Mouse (Mus musculus) heart, postnatal 14 days (tissue): ENCODE measurements around the gene Dtx3. TPM values are rescaled to one million over a fixed set of nuclear protein-coding genes. Genes with fewer than 3 reads are reported as not detected.
"Not testable (repeated sequence)": the region's sequence is repeated elsewhere in the genome, so short reads cannot be mapped to it uniquely, and the experiment has no call there.

Experiments used
- DNase-seq, 2 experiments: peaks; one replicate each; pipeline ENCODE4 v3.0.0; 2021 to 2022
- intact Hi-C: fragments of 180-260 bp; cut with DNase I; formaldehyde crosslinking; loops from one replicate; pipeline ENCODE4 v1.15.1; 2025
- total RNA-seq, 2 experiments: library from RNA; stranded (reverse); gene quantifications; 2 replicates each; pipeline ENCODE4 v1.2.3; 2021

Dtx3 gene
- total RNA-seq, 2 experiments from 2014 or later = 36.1 to 43.4 TPM

GRCm38 (mm10) chr10:127171631-127172200 lies 23.8 kb downstream of the Dtx3 start:
- peak in 1 of 2 experiments; percentile 8 for DNase-seq
- intact Hi-C loops = no loop called here

- intact Hi-C loops = no loop called here
- peak; percentile 79 to 82 for DNase-seq
Observed at GRCm38 (mm10) chr10:127170837-127171272, 24.7 kb downstream of the Dtx3 start.

- intact Hi-C loops = no loop called here
- DNase-seq = peak in 1 of 2 experiments; percentile 37
Observed at GRCm38 (mm10) chr10:127170002-127170401, 25.5 kb downstream of the Dtx3 start.

- DNase-seq = no peak
- intact Hi-C loops = loop anchor here (5.0 kb wide), 1 partner anchor 40 kb away; no protein-coding TSS in a partner anchor
Observed at GRCm38 (mm10) chr10:127167614-127168192, 27.8 kb downstream of the Dtx3 start.

- DNase-seq = no peak
- intact Hi-C loops = loop anchor here (5.0 kb wide), 1 partner anchor 40 kb away; no protein-coding TSS in a partner anchor
Observed at GRCm38 (mm10) chr10:127166771-127167613, 28.5 kb downstream of the Dtx3 start.

GRCm38 (mm10) chr10:127166404-127166715 lies 29.2 kb downstream of the Dtx3 start:
- intact Hi-C loops = loop anchor here (5.0 kb wide), 1 partner anchor 39 kb away; no protein-coding TSS in a partner anchor

GRCm38 (mm10) chr10:127165654-127166403 lies 29.7 kb downstream of the Dtx3 start:
- intact Hi-C loops = loop anchor here (2.0 to 5.0 kb wide), 2 partner anchors 39 to 63 kb away; no protein-coding TSS in a partner anchor
- DNase-seq = peak; percentile 40 to 42

More at GRCm38 (mm10) chr10:127166404-127166715, 29.2 kb downstream of the Dtx3 start:
- no peak for DNase-seq

- intact Hi-C loops = loop anchor here (2.0 to 5.0 kb wide), 2 partner anchors 38 to 63 kb away; no protein-coding TSS in a partner anchor
- no peak for DNase-seq
Observed at GRCm38 (mm10) chr10:127165354-127165653, 30.2 kb downstream of the Dtx3 start.

- intact Hi-C loops = loop anchor here (2.0 to 5.0 kb wide), 2 partner anchors 37 to 64 kb away; no protein-coding TSS in a partner anchor
- peak; percentile 83 to 84 for DNase-seq
Observed at GRCm38 (mm10) chr10:127164631-127165353, 30.7 kb downstream of the Dtx3 start, which contains the start of gene B4galnt1. Gene B4galnt1 (plus strand): TSS chr10:127165225.

GRCm38 (mm10) chr10:127164190-127164589 lies 31.3 kb downstream of the Dtx3 start:
- intact Hi-C loops = loop anchor here (2.0 kb wide), 1 partner anchor 65 kb away; no protein-coding TSS in a partner anchor
- no peak for DNase-seq

- DNase-seq, intact Hi-C loops: not testable (repeated sequence)
Observed at GRCm38 (mm10) chr10:127162771-127163261, 32.7 kb downstream of the Dtx3 start.

GRCm38 (mm10) chr10:127160728-127161127 lies 34.8 kb downstream of the Dtx3 start:
- no peak for DNase-seq
- intact Hi-C loops = no loop called here

- DNase-seq = no peak
- intact Hi-C loops = no loop called here
Observed at GRCm38 (mm10) chr10:127160081-127160480, 35.4 kb downstream of the Dtx3 start.

- intact Hi-C loops = no loop called here
- no peak for DNase-seq
Observed at GRCm38 (mm10) chr10:127158471-127158870, 37.1 kb downstream of the Dtx3 start.

GRCm38 (mm10) chr10:127156511-127156910 lies 39.0 kb downstream of the Dtx3 start:
- no peak for DNase-seq
- intact Hi-C loops = no loop called here

- intact Hi-C loops = no loop called here
- no peak for DNase-seq
Observed at GRCm38 (mm10) chr10:127156089-127156488, 39.4 kb downstream of the Dtx3 start.

- DNase-seq = no peak
- intact Hi-C loops = no loop called here
Observed at GRCm38 (mm10) chr10:127154652-127155051, 40.9 kb downstream of the Dtx3 start.

GRCm38 (mm10) chr10:127154241-127154640 lies 41.3 kb downstream of the Dtx3 start:
- intact Hi-C loops = no loop called here
- no peak for DNase-seq

- intact Hi-C loops = no loop called here
- DNase-seq = no peak
Observed at GRCm38 (mm10) chr10:127153323-127153722, 42.2 kb downstream of the Dtx3 start.
